Mouse (Mus musculus): ENCODE data around the gene Mcat. TPM values are rescaled to one million over a fixed set of nuclear protein-coding genes. Genes with fewer than 3 reads are reported as not detected.

Mcat gene
- polyA plus RNA-seq (2015; fragmentation: Nextera tagmentation; extraction: Ambion mirVana) = 37.6 and 41.2 TPM in 2 replicates

- peak within 1 kb of the TSS; percentile 67 for H3K9ac ChIP-seq (ENCODE audit: low read depth, low read length)
- DNase-seq (ENCODE audit: low spot score) = peak; percentile 22
Observed at GRCm38 (mm10) chr15:83563327-83563856, at the start of gene Mcat, which contains the start of gene Tspo. Gene Mcat, minus strand, starts transcription at chr15:83563787. Gene Tspo, plus strand, starts transcription at chr15:83563592.

GRCm38 (mm10) chr15:83607115-83607802, 43.7 kb upstream of the Mcat start:
- peak; percentile 78 for DNase-seq (ENCODE audit: low spot score)
- Histone ChIP-seq H3K9me3 (replicated peaks; ENCODE audit: low read length) (no peaks in the 10 kb centered on the region), H3K36me3 (ENCODE audit: insufficient read depth, low read length) (no peaks in the 10 kb centered on the region), H3K27me3 (ENCODE audit: insufficient read depth, low read length) (no peaks in the 10 kb centered on the region), H3K4me1 (replicated peaks; ENCODE audit: insufficient read depth, low read length) (no peaks in the 10 kb centered on the region), H3K9ac (ENCODE audit: low read depth, low read length) (no peak overlapping the region), H3K4me3 (replicated peaks; ENCODE audit: low read depth, low read length) (no peak overlapping the region), H3K27ac (no peak overlapping the region), H3K4me2 (ENCODE audit: low read length) (no peak overlapping the region)
- 46% methylated on average over 15 of the region's 15 CpGs for WGBS
- no peak for ATAC-seq (replicated peaks; ENCODE audit: low FRiP score, low read depth)
- peak; percentile 87 for TF ChIP-seq CTCF (IDR thresholded peaks at IDR 0.05; ENCODE audit: low read depth)

More at GRCm38 (mm10) chr15:83563327-83563856, at the start of gene Mcat, which contains the start of gene Tspo:
- TF ChIP-seq CTCF (IDR thresholded peaks at IDR 0.05; ENCODE audit: low read depth) = no peak
- Histone ChIP-seq H3K4me3 (replicated peaks; ENCODE audit: low read depth, low read length) (peak within 1 kb of the TSS; percentile 43), H3K27ac (peak within 1 kb of the TSS; percentile 69), H3K36me3 (ENCODE audit: insufficient read depth, low read length) (no peaks in the 10 kb centered on the region), H3K4me2 (ENCODE audit: low read length) (peak within 1 kb of the TSS; percentile 98), H3K9me3 (replicated peaks; ENCODE audit: low read length) (no peaks in the 10 kb centered on the region), H3K27me3 (ENCODE audit: insufficient read depth, low read length) (no peaks in the 10 kb centered on the region), H3K4me1 (replicated peaks; ENCODE audit: insufficient read depth, low read length) (no peaks in the 10 kb centered on the region)
- WGBS = under 1% methylated on average over 28 of the region's 28 CpGs
- peak; percentile 52 for ATAC-seq (replicated peaks; ENCODE audit: low FRiP score, low read depth)

- Histone ChIP-seq H3K9ac (ENCODE audit: low read depth, low read length) (no peak overlapping the region), H3K4me3 (replicated peaks; ENCODE audit: low read depth, low read length) (no peak overlapping the region), H3K4me1 (replicated peaks; ENCODE audit: insufficient read depth, low read length) (no peaks in the 10 kb centered on the region), H3K27me3 (ENCODE audit: insufficient read depth, low read length) (no peaks in the 10 kb centered on the region), H3K4me2 (ENCODE audit: low read length) (no peak overlapping the region), H3K27ac (no peak overlapping the region), H3K36me3 (ENCODE audit: insufficient read depth, low read length) (no peaks in the 10 kb centered on the region), H3K9me3 (replicated peaks; ENCODE audit: low read length) (no peaks in the 10 kb centered on the region)
- TF ChIP-seq CTCF (IDR thresholded peaks at IDR 0.05; ENCODE audit: low read depth) = no peak
- DNase-seq (ENCODE audit: low spot score) (no peak), ATAC-seq (replicated peaks; ENCODE audit: low FRiP score, low read depth) (no peak)
- WGBS = 90% methylated on average over 8 of the region's 8 CpGs
Observed at GRCm38 (mm10) chr15:83606700-83607099, 43.1 kb upstream of the Mcat start.

GRCm38 (mm10) chr15:83606216-83606615, 42.6 kb upstream of the Mcat start:
- H3K4me1 ChIP-seq (replicated peaks; ENCODE audit: insufficient read depth, low read length) = no peaks in the 10 kb centered on the region
- H3K9ac ChIP-seq (ENCODE audit: low read depth, low read length) = no peak overlapping the region
- no peak overlapping the region for H3K27ac ChIP-seq
- no peaks in the 10 kb centered on the region for H3K9me3 ChIP-seq (replicated peaks; ENCODE audit: low read length)
- no peaks in the 10 kb centered on the region for H3K27me3 ChIP-seq (ENCODE audit: insufficient read depth, low read length)
- H3K36me3 ChIP-seq (ENCODE audit: insufficient read depth, low read length) = no peaks in the 10 kb centered on the region
- WGBS = 49% methylated on average over 11 of the region's 11 CpGs
- peak; percentile 13 for DNase-seq (ENCODE audit: low spot score)
- no peak overlapping the region for H3K4me2 ChIP-seq (ENCODE audit: low read length)
- no peak for TF ChIP-seq CTCF (IDR thresholded peaks at IDR 0.05; ENCODE audit: low read depth)
- ATAC-seq (replicated peaks; ENCODE audit: low FRiP score, low read depth) = peak; percentile 22
- H3K4me3 ChIP-seq (replicated peaks; ENCODE audit: low read depth, low read length) = no peak overlapping the region

- no peak for ATAC-seq (replicated peaks; ENCODE audit: low FRiP score, low read depth)
- WGBS = 98% methylated on average over 7 of the region's 7 CpGs
- TF ChIP-seq CTCF (IDR thresholded peaks at IDR 0.05; ENCODE audit: low read depth) = no peak
Observed at GRCm38 (mm10) chr15:83603426-83603825, 39.8 kb upstream of the Mcat start.

GRCm38 (mm10) chr15:83603046-83603396, 39.4 kb upstream of the Mcat start:
- 86% methylated on average over 1 of the region's 1 CpGs for WGBS
- no peak overlapping the region for H3K4me3 ChIP-seq (replicated peaks; ENCODE audit: low read depth, low read length)
- H3K4me1 ChIP-seq (replicated peaks; ENCODE audit: insufficient read depth, low read length) = no peaks in the 10 kb centered on the region
- H3K9ac ChIP-seq (ENCODE audit: low read depth, low read length) = no peak overlapping the region
- no peaks in the 10 kb centered on the region for H3K27me3 ChIP-seq (ENCODE audit: insufficient read depth, low read length)
- ATAC-seq (replicated peaks; ENCODE audit: low FRiP score, low read depth) (no peak), DNase-seq (ENCODE audit: low spot score) (no peak)
- H3K4me2 ChIP-seq (ENCODE audit: low read length) = no peak overlapping the region
- no peak for TF ChIP-seq CTCF (IDR thresholded peaks at IDR 0.05; ENCODE audit: low read depth)
- H3K36me3 ChIP-seq (ENCODE audit: insufficient read depth, low read length) = no peaks in the 10 kb centered on the region
- H3K27ac ChIP-seq = no peak overlapping the region
- H3K9me3 ChIP-seq (replicated peaks; ENCODE audit: low read length) = no peaks in the 10 kb centered on the region

More at GRCm38 (mm10) chr15:83603426-83603825, 39.8 kb upstream of the Mcat start:
- H3K4me2 ChIP-seq (ENCODE audit: low read length) = no peak overlapping the region
- no peak overlapping the region for H3K4me3 ChIP-seq (replicated peaks; ENCODE audit: low read depth, low read length)
- no peak overlapping the region for H3K9ac ChIP-seq (ENCODE audit: low read depth, low read length)
- H3K36me3 ChIP-seq (ENCODE audit: insufficient read depth, low read length) = no peaks in the 10 kb centered on the region
- H3K27ac ChIP-seq = no peak overlapping the region
- H3K27me3 ChIP-seq (ENCODE audit: insufficient read depth, low read length) = no peaks in the 10 kb centered on the region
- no peaks in the 10 kb centered on the region for H3K4me1 ChIP-seq (replicated peaks; ENCODE audit: insufficient read depth, low read length)
- no peak for DNase-seq (ENCODE audit: low spot score)
- no peaks in the 10 kb centered on the region for H3K9me3 ChIP-seq (replicated peaks; ENCODE audit: low read length)

All from kidney, postnatal 0 days (tissue).